Mouse (Mus musculus): Measurements from ENCODE around the gene Ptp4a2. TPM values are rescaled to one million over a fixed set of nuclear protein-coding genes. Genes with fewer than 3 reads are reported as not detected.

The Ptp4a2 gene
- polyA plus RNA-seq, 1 experiment, result 40.3 TPM

- TF ChIP-seq GATA1 (IDR thresholded peaks at IDR 0.05; ENCODE audit: low read length), result no peak
Observed at GRCm38 (mm10) chr4:129884041-129884930, 73.3 kb downstream of the Ptp4a2 start.

- TF ChIP-seq GATA1 (IDR thresholded peaks at IDR 0.05; ENCODE audit: low read length), result no peak
Observed at GRCm38 (mm10) chr4:129889661-129890060, 78.6 kb downstream of the Ptp4a2 start.

GRCm38 (mm10) chr4:129890094-129890493 is 79.1 kb downstream of the Ptp4a2 start:
- TF ChIP-seq GATA1 (IDR thresholded peaks at IDR 0.05; ENCODE audit: low read length), result no peak

GRCm38 (mm10) chr4:129894861-129895260 is 83.8 kb downstream of the Ptp4a2 start:
- TF ChIP-seq GATA1 (IDR thresholded peaks at IDR 0.05; ENCODE audit: low read length), result no peak

Other genes starting within 250 kb of the Ptp4a2 start
- 2.6 TPM in 2 replicates for gene Lck, start 237.6 kb upstream of the Ptp4a2 start, polyA plus RNA-seq (2012)
- not detected in 2 replicates for gene Fam167b, start 232.7 kb upstream of the Ptp4a2 start, polyA plus RNA-seq (2012)
- 154 and 193 TPM in 2 replicates for gene Eif3i, start 210.6 kb upstream of the Ptp4a2 start, polyA plus RNA-seq (2012)
- 241 and 317 TPM in 2 replicates for gene Tmem234, start 210.6 kb upstream of the Ptp4a2 start, polyA plus RNA-seq (2012)
- gene Dcdc2b, start 197.0 kb upstream of the Ptp4a2 start, polyA plus RNA-seq (2012), result 0.45 TPM in 1 of 2 replicates, not detected in the other
- 8.6 and 11.3 TPM in 2 replicates for gene Iqcc, start 192.1 kb upstream of the Ptp4a2 start, polyA plus RNA-seq (2012)
- gene Ccdc28b, start 187.3 kb upstream of the Ptp4a2 start, polyA plus RNA-seq (2012), result 11.2 and 16.2 TPM in 2 replicates
- 78.1 and 89.7 TPM in 2 replicates for gene Txlna, start 170.2 kb upstream of the Ptp4a2 start, polyA plus RNA-seq (2012)
- 11.5 and 29.1 TPM in 2 replicates for gene Kpna6, start 138.5 kb upstream of the Ptp4a2 start, polyA plus RNA-seq (2012)
- 31.2 and 34.9 TPM in 2 replicates for gene Tmem39b, start 114.4 kb upstream of the Ptp4a2 start, polyA plus RNA-seq (2012)
- gene Khdrbs1, start 68.9 kb upstream of the Ptp4a2 start, polyA plus RNA-seq (2012), result 278 and 280 TPM in 2 replicates
- gene Spocd1, start 118.0 kb downstream of the Ptp4a2 start, polyA plus RNA-seq (2012), result 0.02 TPM in 1 of 2 replicates, not detected in the other
- gene Adgrb2, start 173.7 kb downstream of the Ptp4a2 start, polyA plus RNA-seq (2012), result not detected in 2 replicates
- not detected in 2 replicates for gene Col16a1, start 236.6 kb downstream of the Ptp4a2 start, polyA plus RNA-seq (2012)